Mouse (Mus musculus): ENCODE measurements around the gene Vasp.

DNA sequence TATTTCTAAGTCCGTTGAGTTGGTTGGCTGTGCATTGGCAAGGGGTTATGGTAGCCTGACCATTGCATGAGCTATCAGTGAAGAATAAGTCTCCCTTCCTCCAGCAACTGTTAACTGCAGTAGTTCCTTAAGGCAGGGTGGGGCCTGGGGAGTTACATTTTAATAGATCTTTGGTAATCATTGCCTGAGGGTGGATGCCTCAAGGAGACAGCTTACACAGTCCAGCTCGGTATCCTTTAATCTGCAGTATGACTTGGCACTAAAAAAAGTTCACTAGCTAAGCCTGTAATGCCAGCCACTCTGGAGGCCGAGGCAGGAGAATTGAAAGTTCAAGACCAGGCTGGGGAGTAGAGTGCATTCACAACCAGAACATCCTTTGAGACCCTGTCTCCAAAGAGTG lies 39.8 kb downstream of the Vasp start:
- TF ChIP-seq CTCF (IDR thresholded peaks at IDR 0.05) (no peak), EP300 (IDR thresholded peaks at IDR 0.05) (no peak)

Measured in lung, postnatal 0 days (tissue).